Mouse (Mus musculus) kidney, adult 2 months (tissue): ENCODE results near the gene Pik3r1. TPM values are rescaled to one million over a fixed set of nuclear protein-coding genes. Genes with fewer than 3 reads are reported as not detected.

Experiments used
- DNase-seq: peaks from one replicate; pipeline ENCODE4 v3.0.0; 2021
- H3K27ac ChIP-seq: fragments of 200-500 bp; 2 replicates; pipeline ENCODE4 v1.5.1; 2012; ENCODE audit warnings: low read depth, low read length, control low read depth, inconsistent platforms; ENCODE audit not compliant: insufficient read depth
- H3K27me3 ChIP-seq: fragments of 200-500 bp; replicated peaks from 2 replicates; pipeline ENCODE4 v1.6.1; 2012; ENCODE audit warnings: mild to moderate bottlenecking, moderate library complexity, low read length, inconsistent platforms; ENCODE audit not compliant: control insufficient read depth, insufficient read depth
- H3K36me3 ChIP-seq: fragments of 200-500 bp; 2 replicates; pipeline ENCODE4 v1.6.1; 2012; ENCODE audit warnings: mild to moderate bottlenecking, moderate library complexity, low read length, inconsistent platforms; ENCODE audit not compliant: control insufficient read depth, insufficient read depth
- H3K4me1 ChIP-seq: fragments of 200-500 bp; 2 replicates; pipeline ENCODE4 v1.6.1; 2011; ENCODE audit warnings: low read length; ENCODE audit not compliant: control insufficient read depth, insufficient read depth
- H3K4me3 ChIP-seq: fragments of 200-500 bp; 2 replicates; pipeline ENCODE4 v1.5.1; 2011; ENCODE audit warnings: mild to moderate bottlenecking, low read depth, low read length, control low read depth; ENCODE audit not compliant: insufficient read depth
- CTCF ChIP-seq: fragments of 200-500 bp; conservative IDR thresholded peaks from 2 replicates; pipeline ENCODE4 v1.5.1; 2011; ENCODE audit warnings: low read depth, mild to moderate bottlenecking, control low read depth, low read length, moderate library complexity, mixed read lengths; ENCODE audit not compliant: insufficient read depth, insufficient read length
- POLR2A ChIP-seq: fragments of 200-500 bp; IDR thresholded peaks from one replicate; pipeline ENCODE4 v1.6.1; 2011; ENCODE audit warnings: low read depth, low read length, control low read depth
- WGBS: fragments of 180-500 bp; shearing (Covaris S2); methylation state at CpG from one replicate; pipeline ENCODE4 v1.1.7; 2018; 5-methylcytosine and 5-hydroxymethylcytosine counted together
- polyA plus RNA-seq: library from polyadenylated mRNA; depleted of rRNA; stranded (reverse); fragments of >200 nt; gene quantifications from 2 replicates; pipeline ENCODE4 v1.2.3, GENCODE M21; 2012

Gene Pik3r1
- polyA plus RNA-seq, 1 experiment: 21.2 TPM

DNA sequence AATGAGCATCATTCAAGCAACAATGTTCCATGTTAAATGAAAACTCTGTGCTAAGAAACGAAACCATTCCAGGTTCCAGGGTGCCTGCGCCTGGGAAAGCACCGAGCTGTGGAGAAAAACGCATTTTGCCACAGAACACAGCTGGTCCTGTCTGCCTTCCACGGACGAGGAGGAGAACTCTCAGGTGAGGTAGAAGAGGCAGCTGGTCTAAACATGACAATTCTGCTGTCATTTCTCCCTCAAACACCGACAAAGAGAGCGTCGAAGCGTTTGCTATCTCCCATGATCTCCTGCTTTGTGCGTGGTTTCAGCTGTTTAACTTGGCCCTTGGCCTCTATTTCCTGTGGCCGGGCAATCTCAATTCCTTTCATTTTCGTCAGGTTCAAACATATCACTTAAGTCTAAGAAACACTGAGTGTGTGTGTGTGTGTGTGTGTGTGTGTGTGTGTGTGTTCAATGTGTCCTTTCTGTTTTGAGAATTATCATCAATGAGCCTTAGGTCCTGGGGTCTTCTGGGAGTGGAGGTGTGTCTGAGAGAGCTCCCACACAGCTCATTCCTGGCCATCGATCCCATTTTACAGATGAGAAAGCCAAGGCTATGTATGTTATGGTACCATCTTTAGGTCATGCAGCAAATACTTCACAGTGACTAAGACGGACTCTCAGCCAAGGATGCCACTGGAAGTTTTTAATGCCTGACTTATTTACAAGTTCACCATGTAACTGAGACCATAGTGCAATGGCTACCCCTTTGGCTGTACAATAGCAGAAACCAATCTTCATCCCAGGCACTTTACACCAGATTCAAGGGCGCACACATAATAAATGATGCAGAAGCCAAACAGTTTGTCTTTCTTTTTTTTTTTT, 31.3 kb downstream of the Pik3r1 start:
- WGBS: 42% methylated on average over 16 of the region's 16 CpGs
- DNase-seq: no peak
- no peak for TF ChIP-seq CTCF
- no peak for TF ChIP-seq POLR2A
- peak overlapping the region; percentile 14 for H3K27ac ChIP-seq
- peaks cover 29% of the 10 kb centered on the region for H3K4me1 ChIP-seq
- H3K4me3 ChIP-seq: no peak overlapping the region
- no peaks in the 10 kb centered on the region for H3K27me3 ChIP-seq
- H3K36me3 ChIP-seq: no peaks in the 10 kb centered on the region

DNA sequence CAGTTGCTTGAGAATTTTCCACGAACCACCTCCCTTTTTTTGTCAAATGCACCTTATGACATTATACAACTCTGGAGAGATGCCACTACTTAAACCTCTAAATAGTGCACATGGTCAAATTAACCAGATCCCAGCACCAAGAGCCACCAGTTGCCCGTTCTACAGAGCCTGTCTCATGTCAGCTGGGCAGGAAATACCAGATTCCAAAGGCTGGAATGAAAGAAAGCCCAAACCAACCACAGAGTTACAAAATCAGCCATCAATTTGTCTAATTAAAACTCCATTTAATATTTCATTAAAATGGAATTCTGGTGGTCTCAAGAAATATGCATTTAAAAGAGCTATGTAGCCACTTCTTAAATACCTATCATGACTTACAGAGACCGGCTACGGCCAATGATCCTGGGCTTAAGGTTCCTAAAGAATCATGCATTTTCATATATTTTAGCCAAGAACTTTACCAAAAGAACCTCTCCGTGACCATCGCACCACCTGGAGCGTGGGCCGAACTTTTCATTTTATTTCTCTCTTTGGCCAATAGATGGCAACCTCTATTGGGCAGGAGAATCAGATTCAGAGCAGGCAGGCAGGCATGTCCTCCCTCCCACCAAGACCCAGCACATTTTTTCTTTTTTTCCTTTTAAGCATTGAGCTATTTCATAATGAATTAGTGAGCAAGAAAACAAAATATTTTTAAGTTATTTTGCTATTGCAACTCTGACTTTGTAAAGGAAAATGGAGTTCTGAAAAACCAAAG, 32.5 kb downstream of the Pik3r1 start:
- 32% methylated on average over 8 of the region's 8 CpGs for WGBS
- Histone ChIP-seq H3K27me3 (no peaks in the 10 kb centered on the region), H3K36me3 (no peaks in the 10 kb centered on the region), H3K4me3 (no peak overlapping the region), H3K27ac (peak overlapping the region; percentile 12; the same call in 1 of the 2 replicates), H3K4me1 (peaks cover 23% of the 10 kb centered on the region)
- no peak for TF ChIP-seq POLR2A
- TF ChIP-seq CTCF: peak; percentile 71
- peak; percentile 56 for DNase-seq

DNA sequence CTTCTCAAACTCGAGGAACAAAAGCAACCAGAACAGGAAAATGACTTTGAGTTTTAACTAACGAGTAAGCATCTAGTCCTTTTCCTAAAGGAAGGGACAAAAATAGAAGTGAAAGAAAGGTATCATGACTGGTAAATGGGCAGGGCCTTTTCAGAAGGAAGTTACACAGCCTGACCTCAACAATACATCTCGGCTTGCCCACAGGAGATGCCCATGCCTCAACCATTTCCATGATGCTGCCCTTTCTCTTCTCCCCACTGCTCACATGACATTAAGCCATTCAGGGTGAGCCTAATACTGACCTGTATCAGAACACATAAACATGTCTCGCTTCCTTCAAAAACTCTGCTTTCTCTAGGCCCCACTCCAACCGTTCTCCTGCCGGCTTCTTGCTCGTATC, 33.8 kb downstream of the Pik3r1 start:
- DNase-seq: no peak
- TF ChIP-seq CTCF (no peak), POLR2A (no peak)
- Histone ChIP-seq H3K36me3 (no peaks in the 10 kb centered on the region), H3K27ac (peak overlapping the region; percentile 61; the same call in 1 of the 2 replicates), H3K4me3 (no peak overlapping the region), H3K27me3 (no peaks in the 10 kb centered on the region), H3K4me1 (peaks cover 19% of the 10 kb centered on the region)
- 72% methylated on average over 7 of the region's 7 CpGs for WGBS

GRCm38 (mm10) chr13:101732675-101733074, 35.3 kb downstream of the Pik3r1 start:
- H3K27ac ChIP-seq: no peak overlapping the region
- DNase-seq: no peak
- WGBS: 61% methylated on average over 10 of the region's 10 CpGs
- no peak for TF ChIP-seq CTCF
- no peak for TF ChIP-seq POLR2A
- H3K4me3 ChIP-seq: no peak overlapping the region
- peaks cover 21% of the 10 kb centered on the region for H3K4me1 ChIP-seq
- H3K27me3 ChIP-seq: no peaks in the 10 kb centered on the region
- no peaks in the 10 kb centered on the region for H3K36me3 ChIP-seq

GRCm38 (mm10) chr13:101731777-101732176, 36.2 kb downstream of the Pik3r1 start:
- no peak for DNase-seq
- H3K36me3 ChIP-seq: no peaks in the 10 kb centered on the region
- H3K4me1 ChIP-seq: peaks cover 18% of the 10 kb centered on the region
- H3K27ac ChIP-seq: no peak overlapping the region; the same call in 1 of the 2 replicates
- WGBS: 83% methylated on average over 7 of the region's 7 CpGs
- TF ChIP-seq POLR2A (no peak), CTCF (no peak)
- no peaks in the 10 kb centered on the region for H3K27me3 ChIP-seq
- no peak overlapping the region for H3K4me3 ChIP-seq

DNA sequence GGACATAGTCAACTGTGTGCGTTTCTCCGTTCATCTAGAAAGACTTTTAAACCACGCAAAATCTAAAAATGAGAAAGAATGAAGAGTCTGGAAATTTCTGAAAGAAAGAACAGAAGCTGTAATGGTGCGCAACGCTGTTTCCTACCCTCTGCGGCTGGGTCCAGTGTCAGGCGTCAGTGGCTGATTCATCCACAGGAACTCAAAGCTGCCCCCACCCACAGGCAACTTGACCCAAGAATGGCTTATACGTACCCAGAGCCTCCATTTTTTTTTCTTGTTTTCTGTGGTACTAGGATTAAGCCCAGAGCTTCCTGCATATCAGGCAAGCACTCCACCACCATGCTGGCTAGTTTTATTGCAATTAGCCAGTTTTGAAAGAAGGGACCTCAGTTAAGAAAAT, 37.7 kb downstream of the Pik3r1 start:
- no peaks in the 10 kb centered on the region for H3K27me3 ChIP-seq
- H3K4me3 ChIP-seq: no peak overlapping the region
- DNase-seq: no peak
- TF ChIP-seq POLR2A: no peak
- TF ChIP-seq CTCF: no peak
- H3K4me1 ChIP-seq: peaks cover 18% of the 10 kb centered on the region
- WGBS: 70% methylated on average over 8 of the region's 8 CpGs
- H3K27ac ChIP-seq: peak overlapping the region; percentile 34; the same call in 1 of the 2 replicates
- no peaks in the 10 kb centered on the region; the same call in 1 of the 2 replicates for H3K36me3 ChIP-seq
